Mouse (Mus musculus) MEL (cell line): Measurements from ENCODE around the gene Olfr1426. TPM values are rescaled to one million over a fixed set of nuclear protein-coding genes. Genes with fewer than 3 reads are reported as not detected.

Source experiments
- DNase-seq: peaks from one replicate; pipeline ENCODE4 v3.0.0; 2011; ENCODE audit warnings: low read depth, low spot score
- H3K27ac ChIP-seq: 2 replicates; pipeline ENCODE4 v1.5.1; 2012; ENCODE audit warnings: low read depth, mild to moderate bottlenecking, control low read depth, low read length, moderate library complexity; ENCODE audit not compliant: control insufficient read depth
- H3K27me3 ChIP-seq, 2 experiments: fragments of 150-350 bp in 1 of 2; sonication (generic) in 1 of 2; 2 replicates each; pipeline ENCODE4 v1.6.1; 2012; ENCODE audit warnings: low read length in 2 of 2, mild to moderate bottlenecking in 2 of 2, improper control_type of control experiment in 1 of 2, moderate library complexity in 1 of 2; ENCODE audit not compliant: insufficient read depth in 2 of 2, control insufficient read depth in 1 of 2
- H3K36me3 ChIP-seq, 2 experiments: 2 replicates each; pipeline ENCODE4 v1.6.1; 2012 to 2014; ENCODE audit warnings: low read length in 2 of 2, improper control_type of control experiment in 1 of 2, inconsistent platforms in 1 of 2, mild to moderate bottlenecking in 1 of 2; ENCODE audit not compliant: insufficient read depth in 2 of 2, control insufficient read depth in 1 of 2
- H3K4me1 ChIP-seq, 2 experiments: fragments of 150-350 bp in 1 of 2; sonication (generic) in 1 of 2; 2 replicates each; pipeline ENCODE4 v1.6.1; 2012; ENCODE audit warnings: low read length in 2 of 2, improper control_type of control experiment in 1 of 2, mild to moderate bottlenecking in 1 of 2; ENCODE audit not compliant: insufficient read depth in 2 of 2, control insufficient read depth in 1 of 2
- H3K4me3 ChIP-seq, 2 experiments: fragments of 150-350 bp in 1 of 2; sonication (generic) in 1 of 2; 2 replicates each; pipeline ENCODE4 v1.5.1; 2012; ENCODE audit warnings: low read depth in 2 of 2, low read length in 2 of 2, mild to moderate bottlenecking in 2 of 2, moderate library complexity in 2 of 2, control low read depth in 1 of 2, improper control_type of control experiment in 1 of 2; ENCODE audit not compliant: control insufficient read depth in 1 of 2, insufficient read depth in 1 of 2
- H3K79me2 ChIP-seq: 2 replicates; pipeline ENCODE4 v1.6.1; 2012; ENCODE audit warnings: mild to moderate bottlenecking, low read length, moderate library complexity; ENCODE audit not compliant: control insufficient read depth, poor library complexity, insufficient read depth
- H3K9ac ChIP-seq: 2 replicates; pipeline ENCODE4 v1.6.1; 2012; ENCODE audit warnings: low read depth, mild to moderate bottlenecking, control low read depth, low read length, moderate library complexity; ENCODE audit not compliant: control insufficient read depth, poor library complexity, severe bottlenecking
- H3K9me3 ChIP-seq: fragments of 150-350 bp; sonication (generic); replicated peaks from 2 replicates; pipeline ENCODE4 v1.6.1; 2012; ENCODE audit warnings: mild to moderate bottlenecking, low read length, improper control_type of control experiment, moderate library complexity; ENCODE audit not compliant: insufficient read depth
- CHD1 ChIP-seq: IDR thresholded peaks from 2 replicates; pipeline ENCODE4 v1.6.1; 2012; ENCODE audit warnings: low read depth, mild to moderate bottlenecking, inconsistent platforms, low read length, improper control_type of control experiment
- E2F4 ChIP-seq: IDR thresholded peaks from 2 replicates; pipeline ENCODE4 v1.6.1; 2011; ENCODE audit warnings: low read depth, low read length, improper control_type of control experiment, borderline replicate concordance
- ELF1 ChIP-seq: IDR thresholded peaks from 2 replicates; pipeline ENCODE4 v1.6.1; 2014; ENCODE audit warnings: low read depth, mild to moderate bottlenecking, inconsistent platforms, low read length, improper control_type of control experiment, moderate library complexity
- EP300 ChIP-seq, 2 experiments: IDR thresholded peaks; 2 replicates each; pipeline ENCODE4 v1.6.1; 2011; ENCODE audit warnings: improper control_type of control experiment in 2 of 2, low read length in 2 of 2, low read depth in 1 of 2, mild to moderate bottlenecking in 1 of 2
- GABPA ChIP-seq: IDR thresholded peaks from 2 replicates; pipeline ENCODE4 v1.6.1; 2012; ENCODE audit warnings: low read depth, mild to moderate bottlenecking, inconsistent platforms, low read length, improper control_type of control experiment, moderate library complexity
- GATA1 ChIP-seq: IDR thresholded peaks from 2 replicates; pipeline ENCODE4 v1.6.1; 2011; ENCODE audit warnings: low read depth, low read length, improper control_type of control experiment
- HCFC1 ChIP-seq: IDR thresholded peaks from 2 replicates; pipeline ENCODE4 v1.6.1; 2012; ENCODE audit warnings: low read depth, mild to moderate bottlenecking, inconsistent platforms, low read length, improper control_type of control experiment, moderate library complexity
- KAT2A ChIP-seq: conservative IDR thresholded peaks from 2 replicates; pipeline ENCODE4 v1.6.1; 2012; ENCODE audit warnings: low read depth, low read length, improper control_type of control experiment, inconsistent platforms
- MAX ChIP-seq: IDR thresholded peaks from 2 replicates; pipeline ENCODE4 v1.6.1; 2011; ENCODE audit warnings: low read length, improper control_type of control experiment
- MAZ ChIP-seq: IDR thresholded peaks from 2 replicates; pipeline ENCODE4 v1.6.1; 2012; ENCODE audit warnings: low read depth, mild to moderate bottlenecking, inconsistent platforms, low read length, improper control_type of control experiment
- MXI1 ChIP-seq: IDR thresholded peaks from 2 replicates; pipeline ENCODE4 v1.6.1; 2011; ENCODE audit warnings: mild to moderate bottlenecking, low read depth, low read length, improper control_type of control experiment
- MYB ChIP-seq: IDR thresholded peaks from 2 replicates; pipeline ENCODE4 v1.6.1; 2011; ENCODE audit warnings: mild to moderate bottlenecking, low read depth, low read length, improper control_type of control experiment
- MYC ChIP-seq: IDR thresholded peaks from 2 replicates; pipeline ENCODE4 v1.6.1; 2011; ENCODE audit warnings: low read depth, mild to moderate bottlenecking, low read length, improper control_type of control experiment, moderate library complexity
- NELFE ChIP-seq: IDR thresholded peaks from 2 replicates; pipeline ENCODE4 v1.6.1; 2011; ENCODE audit warnings: low read depth, low read length, improper control_type of control experiment
- POLR2A ChIP-seq, 2 experiments: IDR thresholded peaks; 2 replicates each; pipeline ENCODE4 v1.6.1; 2011 to 2012; ENCODE audit warnings: low read length in 2 of 2, mild to moderate bottlenecking in 2 of 2, control low read depth in 1 of 2, improper control_type of control experiment in 1 of 2, low read depth in 1 of 2, moderate library complexity in 1 of 2; ENCODE audit not compliant: control insufficient read depth in 1 of 2, insufficient read depth in 1 of 2, poor library complexity in 1 of 2
- POLR2AphosphoS2 ChIP-seq: IDR thresholded peaks from 2 replicates; pipeline ENCODE4 v1.6.1; 2011; ENCODE audit warnings: low read length, improper control_type of control experiment
- POLR2AphosphoS5 ChIP-seq: IDR thresholded peaks from 2 replicates; pipeline ENCODE4 v1.6.1; 2012; ENCODE audit warnings: low read depth, borderline replicate concordance, mild to moderate bottlenecking, inconsistent platforms, low read length, moderate library complexity, mixed read lengths
- SMC3 ChIP-seq: IDR thresholded peaks from 2 replicates; pipeline ENCODE4 v1.6.1; 2011; ENCODE audit warnings: low read depth, low read length, improper control_type of control experiment
- TBP ChIP-seq: IDR thresholded peaks from 2 replicates; pipeline ENCODE4 v1.8.0; 2011; ENCODE audit warnings: low read depth, low read length, improper control_type of control experiment
- TCF12 ChIP-seq: IDR thresholded peaks from 2 replicates; pipeline ENCODE4 v1.6.1; 2014; ENCODE audit warnings: low read depth, mild to moderate bottlenecking, inconsistent platforms, low read length, improper control_type of control experiment, moderate library complexity
- USF1 ChIP-seq: IDR thresholded peaks from 2 replicates; pipeline ENCODE4 v1.6.1; 2014; ENCODE audit warnings: low read depth, mild to moderate bottlenecking, inconsistent platforms, low read length, improper control_type of control experiment, moderate library complexity
- ZC3H11A ChIP-seq: IDR thresholded peaks from 2 replicates; pipeline ENCODE4 v1.6.1; 2012; ENCODE audit warnings: low read depth, mild to moderate bottlenecking, inconsistent platforms, low read length, improper control_type of control experiment
- ZKSCAN1 ChIP-seq: IDR thresholded peaks from 2 replicates; pipeline ENCODE4 v1.6.1; 2012; ENCODE audit warnings: low read depth, mild to moderate bottlenecking, inconsistent platforms, low read length, improper control_type of control experiment, moderate library complexity
- ZMIZ1 ChIP-seq: IDR thresholded peaks from 2 replicates; pipeline ENCODE4 v1.6.1; 2012; ENCODE audit warnings: low read depth, mild to moderate bottlenecking, inconsistent platforms, low read length, improper control_type of control experiment, moderate library complexity
- polyA plus RNA-seq, 2 experiments: library from polyadenylated mRNA; stranded (reverse) in 1 of 2; unstranded in 1 of 2; fragments of >175 nt in 1 of 2; fragments of >200 nt in 1 of 2; gene quantifications; 2 replicates each; pipeline versions ENCODE4 v1.2.1 to v1.2.4; 2012; ENCODE audit warnings: low replicate concordance in 2 of 2, low read depth in 1 of 2; ENCODE audit not compliant: insufficient read length in 2 of 2, insufficient read depth in 1 of 2, missing spikeins in 1 of 2
- total RNA-seq: library from RNA; depleted of rRNA; stranded (reverse); fragments of 300-350 nt; gene quantifications from 2 replicates; pipeline ENCODE4 v1.2.3, GENCODE M21; 2012

Olfr1426 gene
- total and polyA plus RNA-seq, 3 experiments: not detected

- no peaks in the 10 kb centered on the region for H3K4me1 ChIP-seq
- no peak for DNase-seq
- no peaks in the 10 kb centered on the region for H3K9me3 ChIP-seq
- no peaks in the 10 kb centered on the region for H3K36me3 ChIP-seq
- H3K27ac ChIP-seq: no peak overlapping the region
- H3K9ac ChIP-seq: no peak overlapping the region
- no peaks in the 10 kb centered on the region for H3K27me3 ChIP-seq
- H3K79me2 ChIP-seq: no peaks in the 10 kb centered on the region
- no peak overlapping the region for H3K4me3 ChIP-seq
- TF ChIP-seq MXI1 (no peak), MAZ (no peak), SMC3 (no peak), GABPA (no peak), MYC (no peak), POLR2AphosphoS2 (no peak), TCF12 (no peak), EP300 (IDR thresholded peaks at IDR 0.05; ENCODE audit: low read depth in 1 of 2, low read length in 2 of 2) (no peak), KAT2A (no peak), USF1 (no peak), POLR2A (IDR thresholded peaks at IDR 0.05; ENCODE audit: control insufficient read depth in 1 of 2, insufficient read depth in 1 of 2, low read depth in 1 of 2, low read length in 2 of 2, poor library complexity in 1 of 2) (no peak), GATA1 (no peak), TBP (no peak), MAX (no peak), ZMIZ1 (no peak), MYB (no peak), HCFC1 (no peak), E2F4 (no peak), POLR2AphosphoS5 (no peak), ZKSCAN1 (no peak)
Measured at GRCm38 (mm10) chr19:12113807-12114206, 22.0 kb upstream of the Olfr1426 start.

DNA sequence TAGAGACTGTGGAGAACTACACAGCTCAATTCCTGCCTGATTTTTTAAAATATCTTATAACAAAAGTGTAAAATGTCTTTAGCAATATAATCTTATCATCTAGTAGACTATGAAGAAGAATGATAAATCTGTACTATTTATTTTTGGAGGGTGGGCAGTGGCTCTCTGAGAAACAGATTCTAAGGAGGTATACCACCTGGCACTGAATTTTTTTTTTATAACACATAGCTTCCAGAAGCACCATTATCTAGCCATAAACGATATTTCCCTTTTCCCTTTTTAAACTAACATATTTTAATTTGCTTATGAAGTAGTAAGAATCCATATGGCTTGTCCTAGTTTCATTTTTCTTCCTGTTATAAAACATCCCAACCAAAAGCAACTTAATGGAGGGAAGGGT lies 12.7 kb upstream of the Olfr1426 start:
- Histone ChIP-seq H3K36me3 (no peaks in the 10 kb centered on the region), H3K79me2 (no peaks in the 10 kb centered on the region), H3K4me3 (no peak overlapping the region), H3K9ac (no peak overlapping the region), H3K4me1 (no peaks in the 10 kb centered on the region), H3K9me3 (no peaks in the 10 kb centered on the region), H3K27me3 (0 out of 4 replicates have a peak, but pooled peaks cover 0 to 1% of the 10 kb centered on the region in 2 experiments), H3K27ac (no peak overlapping the region)
- no peak for DNase-seq
- TF ChIP-seq SMC3: no peak
- no peak for TF ChIP-seq TBP
- no peak for TF ChIP-seq ELF1
- no peak for TF ChIP-seq TCF12
- TF ChIP-seq GATA1: no peak
- TF ChIP-seq ZC3H11A: no peak
- TF ChIP-seq POLR2AphosphoS2: no peak
- no peak for TF ChIP-seq MYB
- TF ChIP-seq NELFE: no peak
- TF ChIP-seq CHD1: no peak
- no peak for TF ChIP-seq MYC
- no peak for TF ChIP-seq MAZ
- TF ChIP-seq POLR2AphosphoS5: no peak
